Mouse (Mus musculus): Measurements from ENCODE around the gene F2r. TPM values are rescaled to one million over a fixed set of nuclear protein-coding genes. Genes with fewer than 3 reads are reported as not detected.
A peak's percentile ranks its signal among the peaks of the same experiment; 100 is the strongest.

F2r gene
- total RNA-seq (2015; ENCODE audit: low replicate concordance), result 0.84 and 1.8 TPM in 2 replicates
- total RNA-seq (2017; ENCODE audit: low replicate concordance), result 0.68 and 2.7 TPM in 2 replicates

GRCm38 (mm10) chr13:95618309-95618712, at the start of gene F2r:
Gene F2r (minus strand): TSS chr13:95618487.
- peak; percentile 58 for ATAC-seq (replicated peaks; ENCODE audit: low FRiP score, poor library complexity, severe bottlenecking)

- ATAC-seq (replicated peaks; ENCODE audit: low FRiP score, poor library complexity, severe bottlenecking), result no peak
Measured at GRCm38 (mm10) chr13:95667260-95667659, 49.0 kb upstream of the F2r start.

DNA sequence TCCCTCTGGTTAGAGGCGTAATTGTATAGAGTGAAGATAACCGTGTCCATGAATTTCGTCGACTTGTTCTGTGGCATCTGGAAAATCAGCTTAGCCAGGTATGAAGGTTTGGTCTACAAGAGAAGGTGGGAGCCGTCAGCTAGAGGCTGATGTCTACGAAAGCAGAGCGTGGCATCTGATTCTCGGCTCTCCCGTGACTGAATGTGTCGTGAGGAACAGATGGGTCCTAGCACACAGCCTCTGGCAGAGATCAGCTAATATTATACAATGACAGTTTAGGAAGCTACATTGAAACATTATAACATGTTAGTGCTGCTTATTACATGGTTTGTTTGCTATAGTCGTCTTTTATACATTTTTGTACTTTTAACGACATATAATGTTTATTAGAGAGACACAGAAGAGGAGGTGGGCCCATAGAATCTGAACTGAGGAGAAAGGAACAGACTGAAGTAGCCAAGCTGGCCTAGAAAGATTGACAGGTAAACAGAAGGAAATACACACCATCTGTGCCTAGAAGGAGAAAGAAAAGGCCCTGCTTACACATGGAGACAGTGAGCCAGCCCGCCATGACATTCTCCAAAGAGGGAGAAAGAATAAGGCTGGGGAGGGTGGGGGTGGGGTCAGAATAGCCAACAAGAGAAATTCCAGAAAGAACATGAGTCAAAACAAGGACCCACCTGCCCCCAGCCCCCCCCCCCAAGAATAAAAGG, 47.5 kb upstream of the F2r start:
- ATAC-seq (replicated peaks; ENCODE audit: low FRiP score, poor library complexity, severe bottlenecking), result no peak

DNA sequence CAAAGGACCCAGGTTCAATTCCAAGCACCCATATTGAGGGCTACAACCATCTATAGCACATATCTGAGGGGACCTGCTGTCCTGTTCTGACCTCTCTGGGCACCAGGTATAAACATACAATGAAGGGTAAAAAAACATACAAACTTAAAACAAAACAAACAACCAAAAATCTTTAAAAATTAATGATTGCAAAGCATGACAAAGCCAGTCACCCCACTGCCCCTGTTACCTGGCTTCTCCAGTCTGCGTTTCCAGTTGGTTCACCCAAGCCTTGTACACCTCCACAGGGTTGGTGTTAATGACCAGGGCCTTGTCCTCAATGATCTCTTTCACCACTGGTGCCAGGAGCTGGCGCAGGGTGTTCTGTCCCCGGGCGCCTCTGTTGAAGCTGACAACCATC, 45.5 kb upstream of the F2r start:
- no peak for ATAC-seq (replicated peaks; ENCODE audit: low FRiP score, poor library complexity, severe bottlenecking)

GRCm38 (mm10) chr13:95659432-95659831, 41.1 kb upstream of the F2r start:
- no peak for ATAC-seq (replicated peaks; ENCODE audit: low FRiP score, poor library complexity, severe bottlenecking)

DNA sequence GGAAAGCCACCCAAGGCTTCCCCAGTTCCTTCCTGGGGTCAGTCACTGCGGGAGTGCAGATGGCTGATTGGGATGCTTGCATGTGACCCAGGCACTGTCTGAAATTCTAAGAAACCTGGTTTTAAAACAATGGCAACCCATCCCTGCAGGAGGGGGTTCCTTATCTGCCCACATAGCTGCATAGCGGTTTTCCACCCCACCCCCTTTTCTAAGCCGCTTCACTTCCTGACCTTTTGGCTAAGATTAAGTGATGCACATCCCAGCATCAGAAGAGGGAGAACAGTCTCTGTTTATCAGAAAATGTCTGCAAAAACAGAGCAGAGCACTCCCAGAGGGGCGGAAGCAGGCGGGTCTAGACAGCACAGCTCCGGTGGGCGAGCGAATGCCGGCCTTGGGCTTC, 38.9 kb upstream of the F2r start:
- ATAC-seq (replicated peaks; ENCODE audit: low FRiP score, poor library complexity, severe bottlenecking), result no peak

DNA sequence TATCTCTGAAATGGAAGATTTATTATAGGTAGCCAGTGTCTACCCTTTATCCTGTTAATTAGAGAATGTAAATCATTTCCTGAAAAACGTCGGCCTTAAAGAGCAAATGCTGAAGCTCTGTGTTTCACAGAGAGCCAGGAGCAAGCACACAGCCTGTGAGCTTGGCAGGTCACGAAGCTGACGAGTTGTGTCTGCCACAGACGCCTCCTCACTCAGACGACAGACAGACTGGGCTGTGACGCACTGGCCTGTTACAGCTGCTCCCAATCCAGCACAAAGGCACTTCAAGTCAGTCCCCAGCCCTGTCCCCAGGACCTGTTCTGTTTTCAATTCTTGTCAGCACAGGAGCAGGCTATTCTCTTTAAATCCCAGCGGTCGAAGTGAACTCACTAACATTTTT, 37.0 kb upstream of the F2r start:
- ATAC-seq (replicated peaks; ENCODE audit: low FRiP score, poor library complexity, severe bottlenecking), result no peak

GRCm38 (mm10) chr13:95653696-95654095, 35.4 kb upstream of the F2r start:
- ATAC-seq (replicated peaks; ENCODE audit: low FRiP score, poor library complexity, severe bottlenecking), result no peak

DNA sequence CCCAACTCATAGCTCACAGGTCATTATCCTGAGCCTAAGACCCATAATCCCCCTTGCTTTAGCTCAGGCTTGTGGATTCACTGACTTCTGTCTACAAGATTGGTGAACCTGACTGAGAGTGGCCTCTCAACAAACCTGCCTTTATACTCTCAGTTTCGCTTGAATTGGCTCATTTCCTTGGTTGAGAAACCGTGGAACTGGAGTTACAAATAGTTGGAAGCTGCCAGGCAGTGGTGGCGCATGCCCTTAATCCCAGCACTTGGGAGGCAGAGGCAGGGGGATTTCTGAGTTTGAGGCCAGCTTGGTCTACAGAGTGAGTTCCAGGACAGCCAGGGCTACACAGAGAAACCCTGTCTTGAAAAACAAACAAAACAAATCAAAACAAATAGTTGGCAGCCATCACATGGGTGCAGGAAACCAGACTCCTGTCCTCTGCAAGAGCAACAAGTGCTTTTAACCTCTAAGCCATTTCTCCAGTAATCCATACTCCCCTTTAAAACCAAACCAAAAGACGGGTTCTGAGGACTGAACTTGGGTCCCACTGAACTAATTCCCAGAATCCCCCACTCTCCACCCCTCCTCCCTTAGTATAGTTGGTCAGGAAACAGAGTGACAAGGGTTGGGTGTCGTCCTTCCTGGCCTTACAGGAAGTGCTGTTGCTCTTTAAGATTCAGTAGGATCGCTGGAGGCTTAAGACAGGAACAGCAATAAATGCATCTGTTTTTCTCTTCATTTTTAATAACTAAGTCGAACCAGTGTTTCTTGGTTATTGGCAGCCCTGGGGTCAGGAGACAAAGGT, 33.8 kb upstream of the F2r start:
- ATAC-seq (replicated peaks; ENCODE audit: low FRiP score, poor library complexity, severe bottlenecking), result no peak

- 0 out of 2 replicates have a peak, but pooled peaks have one; percentile 24 for ATAC-seq (replicated peaks; ENCODE audit: low FRiP score, poor library complexity, severe bottlenecking)
Measured at GRCm38 (mm10) chr13:95649941-95650340, 31.7 kb upstream of the F2r start.

GRCm38 (mm10) chr13:95647248-95647647, 29.0 kb upstream of the F2r start:
- no peak for ATAC-seq (replicated peaks; ENCODE audit: low FRiP score, poor library complexity, severe bottlenecking)

- ATAC-seq (replicated peaks; ENCODE audit: low FRiP score, poor library complexity, severe bottlenecking), result no peak
Measured at GRCm38 (mm10) chr13:95646687-95647111, 28.4 kb upstream of the F2r start.

DNA sequence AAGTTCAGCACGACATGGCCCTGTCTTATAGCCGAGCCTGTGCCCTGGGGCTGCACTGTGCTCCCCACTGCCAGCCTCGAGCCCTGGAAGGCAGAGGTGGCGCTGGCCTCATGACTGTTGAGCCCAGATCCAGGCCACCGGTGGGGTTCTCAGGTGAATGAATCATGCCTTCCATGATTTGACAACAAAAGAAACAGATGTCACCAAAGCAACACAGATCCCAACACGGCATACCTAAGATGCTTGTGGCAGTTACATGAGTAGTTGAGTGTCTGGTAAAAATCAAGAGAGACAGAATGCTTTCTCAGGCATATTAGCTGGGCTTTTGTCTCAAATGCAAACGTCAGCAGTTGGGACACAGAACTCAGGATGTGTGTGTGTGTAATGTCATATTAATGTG, 25.5 kb upstream of the F2r start:
- no peak for ATAC-seq (replicated peaks; ENCODE audit: low FRiP score, poor library complexity, severe bottlenecking)

DNA sequence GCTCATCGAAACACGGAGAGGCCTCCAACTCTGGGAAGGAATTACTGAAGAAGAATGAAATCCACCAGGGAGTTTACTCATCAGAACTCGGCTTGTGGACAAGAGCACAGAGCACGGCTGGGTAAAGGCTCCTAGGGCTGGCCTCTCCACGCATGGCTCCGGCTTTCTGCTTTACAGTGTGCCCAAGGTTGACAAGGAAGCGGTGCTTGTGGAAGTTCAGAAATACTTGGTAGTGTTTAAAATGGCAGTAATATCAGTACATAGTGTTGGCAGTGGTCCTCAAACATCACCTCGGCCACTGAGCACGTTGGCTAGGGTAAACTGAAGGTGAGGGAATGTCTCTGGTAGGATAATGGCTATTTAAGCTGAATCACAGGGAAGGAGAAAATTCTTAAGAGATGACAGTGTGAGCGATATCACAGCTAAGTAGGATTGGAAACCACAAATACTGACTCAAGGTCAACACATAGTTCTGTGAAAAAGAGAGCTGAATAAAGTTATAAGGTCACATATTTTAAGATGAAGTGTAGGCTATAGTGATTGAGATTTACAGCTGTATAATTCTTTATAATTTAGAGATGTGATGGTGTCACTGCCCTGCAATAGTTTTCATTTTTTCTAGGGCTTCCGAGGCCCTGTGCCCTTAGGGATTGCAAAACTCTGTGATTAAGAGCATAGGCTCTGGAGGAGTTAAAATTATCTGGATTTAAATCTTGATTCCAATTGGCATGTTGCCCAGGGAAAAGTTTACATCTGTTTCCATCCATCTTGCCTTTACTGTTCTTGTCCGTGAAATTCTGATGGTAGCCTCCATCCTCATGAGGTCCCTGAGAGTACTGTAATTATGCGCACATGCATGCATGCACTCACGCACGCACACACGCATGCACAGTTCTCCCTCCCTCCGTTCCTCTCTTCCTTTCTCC, 23.0 kb upstream of the F2r start:
- ATAC-seq (replicated peaks; ENCODE audit: low FRiP score, poor library complexity, severe bottlenecking), result no peak

DNA sequence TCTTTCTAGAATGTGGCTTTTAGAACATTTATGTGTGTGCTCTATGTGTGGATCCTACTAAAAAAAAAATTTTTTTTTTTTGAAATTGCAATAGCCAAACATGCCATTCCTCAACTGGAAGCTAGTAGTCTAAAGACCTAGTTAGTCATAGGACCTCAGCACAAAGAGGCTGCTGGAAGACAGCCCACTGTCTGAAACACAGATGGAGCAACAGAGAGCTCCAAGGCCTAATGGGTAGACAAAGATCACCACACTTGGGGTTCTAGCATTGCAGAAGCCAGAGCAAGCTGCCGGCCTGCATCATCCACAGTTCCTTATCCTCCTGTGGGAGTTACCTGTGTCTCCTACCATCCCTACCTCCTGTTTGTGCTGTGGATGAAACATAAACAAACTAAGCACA, 22.1 kb upstream of the F2r start:
- no peak for ATAC-seq (replicated peaks; ENCODE audit: low FRiP score, poor library complexity, severe bottlenecking)

DNA sequence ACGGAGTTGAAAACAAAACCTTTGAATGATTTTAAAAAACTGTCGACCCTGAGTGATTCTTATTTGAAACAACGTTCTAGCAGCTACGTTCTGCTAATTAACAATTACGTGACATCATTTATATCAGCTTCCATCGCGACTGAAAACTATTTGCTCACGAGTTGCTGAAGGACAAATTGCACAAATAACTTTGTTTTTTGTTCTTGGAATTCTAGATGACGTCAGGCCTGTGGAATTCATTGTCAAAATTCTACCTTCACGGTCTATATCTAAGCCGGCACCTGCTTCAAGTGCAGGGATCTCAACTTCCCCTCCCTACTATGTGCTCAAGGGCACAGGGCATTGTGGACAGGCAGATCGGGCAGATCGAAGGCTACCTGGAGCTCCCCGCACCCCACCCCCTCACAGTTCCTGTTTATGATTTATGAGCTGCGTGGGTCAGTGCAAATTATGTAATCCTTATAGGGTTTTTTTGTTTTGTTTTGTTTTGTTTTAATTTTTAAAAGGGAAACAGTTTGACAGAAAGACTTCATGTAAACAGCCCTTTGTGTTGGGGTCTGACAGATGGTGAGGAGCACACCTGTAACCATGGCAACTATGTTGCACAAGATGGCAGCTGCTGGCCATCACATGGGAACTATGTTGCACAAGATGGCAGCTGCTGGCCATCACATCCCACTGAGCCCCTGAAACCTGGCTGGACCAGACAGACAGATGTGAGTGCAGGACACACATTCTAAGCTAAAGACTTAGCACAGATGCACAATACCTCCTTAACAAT, 21.2 kb upstream of the F2r start:
- no peak for ATAC-seq (replicated peaks; ENCODE audit: low FRiP score, poor library complexity, severe bottlenecking)

DNA sequence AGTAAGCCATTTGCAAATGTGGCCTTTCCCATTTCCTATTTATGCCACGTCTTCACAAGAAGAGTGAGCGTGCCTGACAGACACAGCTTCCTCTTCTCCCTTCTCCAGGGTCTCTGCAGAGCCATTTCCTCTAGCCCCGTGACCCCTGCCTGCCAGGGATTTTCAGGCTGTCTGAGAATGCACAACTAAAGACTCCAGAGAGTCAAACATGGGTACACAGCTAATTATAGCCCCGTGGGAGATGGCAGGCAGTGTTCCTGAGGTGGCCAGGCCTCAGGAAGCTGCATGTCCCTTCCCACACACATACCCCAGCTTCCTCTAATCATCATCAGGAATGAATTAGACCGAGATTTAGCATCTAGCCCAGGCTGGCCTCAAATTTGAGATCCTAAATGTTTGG, 20.6 kb upstream of the F2r start:
- ATAC-seq (replicated peaks; ENCODE audit: low FRiP score, poor library complexity, severe bottlenecking), result no peak

- no peak for ATAC-seq (replicated peaks; ENCODE audit: low FRiP score, poor library complexity, severe bottlenecking)
Measured at GRCm38 (mm10) chr13:95637737-95638136, 19.4 kb upstream of the F2r start.

DNA sequence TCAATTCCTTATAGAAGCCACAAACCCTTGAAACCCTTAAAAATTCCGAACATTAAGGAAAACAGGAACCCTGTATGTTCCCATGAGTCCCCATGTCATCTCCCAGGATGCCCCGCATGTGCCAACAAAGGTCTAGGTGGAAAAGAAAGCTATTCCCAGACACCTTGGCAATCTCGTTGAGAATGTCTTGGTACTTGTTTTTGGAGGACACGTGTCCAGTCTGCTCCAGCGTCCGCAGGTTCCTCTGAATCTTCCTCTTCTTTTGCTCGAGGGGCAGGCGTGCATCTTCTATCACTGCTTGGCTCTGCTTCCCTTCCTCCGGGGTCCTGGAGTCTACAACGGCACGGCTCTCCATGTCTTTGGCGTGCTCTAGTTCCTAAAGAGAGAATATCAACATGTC, 17.0 kb upstream of the F2r start:
- no peak for ATAC-seq (replicated peaks; ENCODE audit: low FRiP score, poor library complexity, severe bottlenecking)

Measured in erythroid progenitor cell, adult 5-6 weeks (primary cell).